Mouse (Mus musculus): ENCODE measurements around the gene Ndrg3.
"Not testable (repeated sequence)": the region's sequence is repeated elsewhere in the genome, so short reads cannot be mapped to it uniquely, and the experiment has no call there.

Ndrg3 gene

GRCm38 (mm10) chr2:156937795-156938194, 54.1 kb downstream of the Ndrg3 start:
- DNase-seq (ENCODE audit: low read depth), result no peak

DNA sequence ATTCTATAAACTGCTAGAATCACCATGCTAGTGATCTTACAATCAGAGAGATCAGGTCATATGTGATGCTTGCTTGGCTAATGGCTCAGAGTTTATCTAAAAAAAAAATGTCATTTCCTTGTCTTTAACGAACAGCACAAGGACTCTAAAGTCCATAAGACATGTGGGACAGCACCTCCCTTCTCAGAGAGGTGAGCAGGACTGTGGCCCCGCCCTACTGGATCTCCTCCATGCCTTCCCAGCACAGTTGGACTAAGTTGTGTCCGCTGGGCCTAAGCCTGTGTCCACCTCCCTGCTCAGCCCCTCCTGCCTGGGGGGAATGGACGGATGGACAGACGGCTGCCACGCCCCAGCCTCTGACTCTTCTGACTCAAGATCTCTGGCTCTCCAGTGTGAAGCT, 56.9 kb downstream of the Ndrg3 start:
- no peak for DNase-seq (ENCODE audit: low read depth)

GRCm38 (mm10) chr2:156933426-156933825, 58.4 kb downstream of the Ndrg3 start:
- DNase-seq (ENCODE audit: low read depth), result no peak

DNA sequence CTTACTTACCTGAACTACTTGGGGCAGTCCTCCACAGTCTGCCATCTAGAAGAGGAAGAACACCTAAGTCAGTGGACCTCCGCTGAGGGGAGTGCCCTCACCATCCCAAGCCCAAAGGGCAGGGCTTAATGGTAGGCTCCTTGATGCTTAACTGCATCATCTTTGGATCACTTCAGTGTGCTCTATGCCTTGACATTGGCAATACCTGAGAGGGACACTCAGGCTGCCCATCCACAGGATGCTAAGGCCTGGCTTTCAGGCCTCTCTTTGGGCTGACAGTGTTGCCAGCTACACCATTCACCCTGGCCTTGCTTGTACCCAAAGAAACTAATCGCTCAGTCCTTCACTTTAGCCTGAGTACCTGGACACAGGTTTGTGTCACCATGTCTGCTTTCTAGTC, 60.4 kb downstream of the Ndrg3 start:
- DNase-seq (ENCODE audit: low read depth), result no peak

DNA sequence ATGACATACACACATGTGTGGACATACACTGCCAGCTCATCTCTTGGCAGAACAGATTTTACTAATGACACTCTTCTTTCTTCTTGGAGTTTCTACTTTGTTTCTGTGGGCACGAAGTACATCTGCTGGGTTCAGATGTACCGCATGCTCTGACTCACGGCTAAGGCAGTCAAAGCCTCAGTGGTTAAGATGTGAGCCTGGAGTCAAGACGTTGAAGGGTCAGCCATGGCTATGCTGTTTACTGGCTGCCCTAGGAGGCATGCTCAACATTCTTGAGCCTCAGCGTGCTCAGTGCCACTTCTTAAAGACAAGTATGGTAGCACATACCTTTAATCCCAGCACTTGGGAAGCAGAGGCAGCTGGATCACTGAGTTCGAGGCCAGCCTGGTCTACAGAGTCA, 61.3 kb downstream of the Ndrg3 start:
- DNase-seq (ENCODE audit: low read depth), result no peak

- DNase-seq (ENCODE audit: low read depth), result no peak
Measured at GRCm38 (mm10) chr2:156929519-156930120, 62.2 kb downstream of the Ndrg3 start.

DNA sequence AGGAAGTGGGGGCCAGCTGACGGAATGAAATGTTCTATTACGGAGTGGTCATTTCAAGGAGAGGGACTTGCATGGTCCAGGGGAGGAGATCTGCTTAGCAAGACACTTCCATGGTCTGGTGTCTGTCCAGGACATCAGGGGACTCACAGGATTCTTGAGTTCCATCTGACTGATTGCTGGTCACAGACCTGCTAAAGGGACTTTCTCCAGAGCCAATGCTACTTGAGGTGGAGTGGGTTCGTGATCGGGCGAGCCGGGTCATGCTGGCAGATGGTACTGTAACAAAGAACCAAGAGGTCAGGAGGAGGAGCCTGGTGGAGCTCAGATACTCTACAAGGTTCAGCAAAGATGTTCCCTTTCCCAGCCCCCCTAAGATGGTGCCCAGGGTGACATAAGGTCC, 63.2 kb downstream of the Ndrg3 start:
- no peak for DNase-seq (ENCODE audit: low read depth)

DNA sequence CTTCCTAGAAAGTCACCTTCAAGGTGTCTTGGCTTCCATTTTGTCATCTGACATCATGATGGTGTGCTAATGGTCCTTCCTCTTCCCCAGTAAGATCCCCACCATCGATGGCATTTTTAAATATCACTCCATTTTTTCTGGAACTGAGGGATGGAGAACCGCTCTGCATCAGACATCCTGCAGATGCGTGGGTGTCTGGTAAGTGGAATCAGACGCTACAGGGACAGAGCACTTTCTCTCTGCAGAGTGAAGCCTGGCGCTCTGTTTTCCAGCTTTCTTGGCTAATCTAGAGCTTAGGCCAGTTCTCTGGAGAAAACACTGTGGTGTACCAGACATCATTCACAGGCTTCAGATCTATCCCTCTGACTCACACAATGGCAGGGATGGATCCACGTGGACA, 64.2 kb downstream of the Ndrg3 start:
- no peak for DNase-seq (ENCODE audit: low read depth)

DNA sequence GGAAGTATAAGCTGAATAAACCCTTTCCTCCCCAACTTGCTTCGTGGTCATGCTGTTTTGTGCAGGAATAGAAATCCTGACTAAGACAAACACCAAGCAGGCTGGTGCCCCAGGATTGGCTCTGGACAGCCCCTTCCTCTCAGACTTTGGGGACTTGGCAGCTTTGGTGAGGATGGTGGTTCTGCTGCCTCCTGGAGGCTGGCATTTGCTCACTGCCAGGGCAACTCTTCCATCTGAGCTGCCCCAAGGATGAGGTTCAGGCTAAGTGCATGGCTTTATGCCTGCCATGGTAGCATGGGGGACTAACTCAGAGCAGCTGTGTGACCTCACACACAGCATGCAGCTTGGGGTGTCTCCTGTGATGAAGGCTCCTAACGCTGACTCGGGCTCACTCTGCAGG, 66.2 kb downstream of the Ndrg3 start:
- not testable (repeated sequence) for DNase-seq (ENCODE audit: low read depth)

DNA sequence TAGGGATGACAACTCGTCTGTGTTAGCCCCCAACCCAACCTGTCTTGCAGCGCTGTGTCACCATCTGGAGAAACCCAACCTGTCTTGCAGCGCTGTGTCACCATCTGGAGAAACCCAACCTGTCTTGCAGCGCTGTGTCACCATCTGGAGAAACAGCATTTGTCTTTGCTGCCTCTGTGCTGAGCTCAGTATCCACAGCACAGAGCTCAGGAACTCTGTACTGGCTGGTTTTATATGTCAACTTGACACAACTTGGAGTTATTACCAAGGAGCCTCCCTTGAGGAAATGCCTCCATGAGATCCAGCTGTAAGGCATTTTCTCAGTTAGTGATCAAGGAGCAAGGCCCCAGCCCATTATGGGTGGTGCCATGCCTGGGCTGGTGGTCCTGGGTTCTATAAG, 66.8 kb downstream of the Ndrg3 start:
- not testable (repeated sequence) for DNase-seq (ENCODE audit: low read depth)

DNA sequence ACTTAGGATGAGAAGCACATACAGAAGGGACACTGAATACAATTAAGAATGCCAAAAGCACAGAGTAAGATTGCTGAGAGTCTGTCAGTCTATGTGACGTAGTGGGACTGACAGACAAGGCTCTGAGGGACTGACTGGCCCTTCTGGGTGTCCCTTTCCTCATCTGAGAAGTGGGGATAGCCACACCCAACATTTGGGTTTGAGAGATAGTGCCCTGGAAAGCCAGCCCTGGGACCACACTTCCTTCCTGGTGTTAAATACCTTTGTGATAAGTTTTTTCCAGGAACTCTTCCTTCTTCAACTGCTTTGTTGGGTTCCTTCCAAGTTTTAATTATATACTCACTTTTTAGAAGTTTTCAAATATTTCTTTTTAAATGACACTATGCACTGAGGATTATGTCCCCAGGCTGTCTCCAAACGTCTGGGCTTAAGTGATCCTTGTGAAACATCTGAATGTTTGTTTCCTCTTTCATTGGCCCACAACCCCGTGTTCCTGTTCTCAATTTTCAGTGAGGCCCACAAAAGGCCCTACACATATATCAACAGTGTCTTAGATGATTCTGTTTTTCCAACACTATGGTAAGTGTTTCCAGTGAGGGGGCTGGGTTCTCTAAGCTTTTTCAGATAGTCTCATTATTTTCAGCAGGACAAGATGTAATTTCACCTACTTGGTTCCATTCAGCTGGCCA, 67.5 kb downstream of the Ndrg3 start:
- DNase-seq (ENCODE audit: low read depth), result no peak

GRCm38 (mm10) chr2:156923057-156923456, 68.8 kb downstream of the Ndrg3 start:
- no peak for DNase-seq (ENCODE audit: low read depth)

- peak; percentile 22 for DNase-seq (ENCODE audit: low read depth)
Measured at GRCm38 (mm10) chr2:156919796-156920195, 72.1 kb downstream of the Ndrg3 start.

DNA sequence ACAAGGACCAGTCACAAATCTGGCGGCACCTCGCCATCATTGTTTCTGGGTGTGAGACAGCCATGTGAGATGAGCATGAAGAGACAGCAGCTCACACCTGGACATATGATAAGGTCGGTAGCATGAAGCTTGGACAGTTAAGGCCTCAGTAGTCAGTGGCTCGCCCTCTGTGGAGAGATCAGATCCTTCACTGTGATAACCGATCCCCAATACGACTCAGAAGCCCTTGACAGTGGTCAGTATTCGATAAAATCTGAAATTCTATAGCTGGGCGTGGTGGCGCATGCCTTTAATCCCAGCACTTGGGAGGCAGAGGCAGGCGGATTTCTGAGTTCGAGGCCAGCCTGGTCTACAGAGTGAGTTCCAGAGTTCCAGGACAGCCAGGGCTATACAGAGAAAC, 72.7 kb downstream of the Ndrg3 start:
- not testable (repeated sequence) for DNase-seq (ENCODE audit: low read depth)

DNA sequence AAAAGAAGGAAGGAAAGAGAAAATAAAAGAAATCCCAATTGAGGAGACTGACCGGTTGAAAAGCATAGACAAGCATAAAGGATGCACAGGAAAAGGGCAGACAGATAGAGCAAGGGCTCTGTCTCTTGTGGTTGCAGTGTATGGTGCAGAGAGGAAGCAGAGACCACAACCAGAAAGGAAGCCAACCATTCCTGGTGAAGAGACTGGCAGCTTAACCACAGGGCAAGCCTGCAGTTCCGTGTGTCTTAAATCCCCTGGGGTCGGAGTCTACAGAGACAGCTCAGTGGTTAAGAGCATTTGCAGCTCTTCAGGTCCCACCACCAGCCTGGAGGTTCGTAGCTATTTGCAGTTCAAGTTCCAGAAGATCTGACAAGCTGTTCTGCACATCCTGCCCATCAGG, 73.3 kb downstream of the Ndrg3 start:
- DNase-seq (ENCODE audit: low read depth), result peak; percentile 42

DNA sequence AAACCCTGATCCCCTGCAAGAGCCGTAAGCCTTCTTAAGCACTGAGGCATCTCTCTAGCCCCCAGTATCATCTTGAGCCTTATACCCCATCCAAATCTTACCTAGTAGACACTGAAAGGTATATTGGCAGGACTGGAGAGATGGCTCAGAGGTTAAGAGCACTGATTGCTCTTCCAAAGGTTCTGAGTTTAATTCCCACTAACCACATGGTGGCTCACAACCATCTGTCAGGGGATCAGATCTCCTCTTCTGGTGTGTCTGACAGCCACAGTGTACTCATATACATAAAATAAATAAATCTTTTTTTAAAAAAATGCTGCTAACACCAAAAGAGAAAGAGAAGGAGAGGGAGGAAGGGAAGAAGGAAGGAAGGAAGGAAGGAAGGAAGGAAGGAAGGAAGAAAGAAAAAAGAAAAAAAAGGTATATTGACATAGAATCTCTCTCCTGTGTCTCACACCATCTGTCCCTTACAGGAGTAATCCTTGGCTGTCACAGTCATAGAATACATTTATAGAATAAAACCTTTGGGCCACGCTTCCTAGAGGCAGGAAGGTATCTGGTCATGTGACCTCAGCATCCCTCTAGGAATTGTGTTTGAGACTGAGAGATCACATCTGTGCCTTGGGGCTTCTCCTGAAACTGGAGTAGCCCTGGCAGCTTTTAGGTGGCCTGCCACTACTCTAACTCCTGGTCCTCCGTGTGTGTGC, 75.3 kb downstream of the Ndrg3 start:
- no peak for DNase-seq (ENCODE audit: low read depth)

DNA sequence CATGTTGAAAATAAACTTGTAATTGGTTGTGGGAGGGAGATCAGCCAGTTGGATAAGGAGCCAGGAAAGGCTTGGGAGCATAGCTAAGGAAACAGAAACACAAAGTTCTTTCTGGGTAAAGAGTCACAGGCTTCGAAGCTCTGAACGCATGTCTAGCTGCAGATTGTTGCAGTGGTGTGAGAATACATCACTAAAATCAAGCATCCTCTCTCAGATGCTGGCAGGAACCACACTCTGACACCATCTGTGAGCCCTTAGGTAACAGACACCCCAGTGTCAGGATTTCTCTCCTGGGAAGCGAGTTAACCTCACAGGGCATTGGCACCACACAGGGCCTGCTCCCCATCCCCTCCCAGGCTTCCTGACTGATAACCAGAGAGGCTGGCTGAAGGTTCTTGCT, 76.3 kb downstream of the Ndrg3 start:
- no peak for DNase-seq (ENCODE audit: low read depth)

GRCm38 (mm10) chr2:156913191-156913590, 78.7 kb downstream of the Ndrg3 start:
- no peak for DNase-seq (ENCODE audit: low read depth)

- not testable (repeated sequence) for DNase-seq (ENCODE audit: low read depth)
Measured at GRCm38 (mm10) chr2:156905931-156906330, 85.9 kb downstream of the Ndrg3 start.

GRCm38 (mm10) chr2:156904976-156905717, 86.7 kb downstream of the Ndrg3 start:
- DNase-seq (ENCODE audit: low read depth), result no peak

GRCm38 (mm10) chr2:156903367-156903766, 88.5 kb downstream of the Ndrg3 start:
- peak; percentile 21 for DNase-seq (ENCODE audit: low read depth)

DNA sequence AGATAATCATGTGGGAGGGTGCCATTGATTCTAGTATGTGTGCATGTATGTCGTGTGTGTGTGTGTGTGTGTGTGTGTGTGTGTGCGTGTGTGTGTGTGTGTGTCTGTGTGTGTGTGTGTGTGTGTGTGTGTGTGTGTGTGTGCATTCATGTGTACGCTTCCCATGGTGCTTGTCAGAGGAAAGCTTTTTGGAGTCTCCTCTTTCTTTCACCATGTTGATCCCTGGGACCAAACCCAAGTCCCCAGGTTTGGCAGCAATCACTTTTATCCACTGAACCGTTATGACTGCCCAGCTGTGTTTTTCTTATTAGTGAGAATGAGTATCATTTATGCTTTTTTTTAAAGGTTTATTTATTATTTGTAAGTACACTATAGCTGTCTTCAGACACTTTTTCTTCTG, 89.4 kb downstream of the Ndrg3 start:
- not testable (repeated sequence) for DNase-seq (ENCODE audit: low read depth)

DNA sequence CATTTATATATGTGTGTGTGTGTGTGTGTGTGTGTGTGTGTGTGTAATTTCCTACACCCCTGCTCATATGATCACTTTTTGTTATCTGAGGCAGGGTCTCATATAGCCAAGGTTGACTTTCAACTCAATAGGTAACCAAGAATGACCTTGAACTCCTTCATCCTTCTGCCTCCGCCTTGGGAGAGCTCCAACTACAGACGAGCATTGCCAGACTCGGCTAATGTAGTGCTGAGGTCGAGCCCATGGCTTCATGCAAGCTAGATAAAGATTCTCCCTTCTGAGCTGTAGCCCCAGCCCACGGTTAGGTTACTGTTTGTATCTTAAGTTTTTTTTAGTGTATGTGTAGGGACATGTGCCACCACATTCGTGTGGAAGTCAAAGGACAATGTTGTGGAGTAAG, 90.0 kb downstream of the Ndrg3 start:
- DNase-seq (ENCODE audit: low read depth), result no peak

All from induced T-regulatory cell, adult 2 months (primary cell).